Mouse (Mus musculus): Measurements from ENCODE around the gene Zfp553. TPM values are rescaled to one million over a fixed set of nuclear protein-coding genes. Genes with fewer than 3 reads are reported as not detected.

The Zfp553 gene
- total and polyA plus RNA-seq, 2 experiments, result 2.3 to 4.5 TPM

- Histone ChIP-seq H3K27me3 (ENCODE audit: control insufficient read depth, insufficient read depth, low read length) (no peaks in the 10 kb centered on the region), H3K27ac (replicated peaks; ENCODE audit: insufficient read depth, low read depth, low read length) (peak within 1 kb of the TSS; percentile 54), H3K9ac (ENCODE audit: low read depth, low read length) (peak within 1 kb of the TSS; percentile 78), H3K79me2 (ENCODE audit: control insufficient read depth, insufficient read depth, low read length) (peaks cover 11% of the 10 kb centered on the region), H3K4me3 (ENCODE audit: insufficient read depth, low read depth, low read length) (peak within 1 kb of the TSS; percentile 78), H3K4me1 (ENCODE audit: control insufficient read depth, insufficient read depth, low read length) (peaks cover 7% of the 10 kb centered on the region), H3K36me3 (ENCODE audit: control insufficient read depth, insufficient read depth, low read length) (no peaks in the 10 kb centered on the region)
- under 1% methylated on average over 43 of the region's 44 CpGs for WGBS
- DNase-seq (ENCODE audit: extremely low read depth, low read depth, low spot score), result no peak
- no peak for TF ChIP-seq CTCF (IDR thresholded peaks at IDR 0.05; ENCODE audit: low read depth, low read length)
- no peak for TF ChIP-seq POLR2A (IDR thresholded peaks at IDR 0.05; ENCODE audit: extremely low read depth, insufficient read depth, low read length)
Measured at GRCm38 (mm10) chr7:127208295-127208552, 24.6 kb upstream of the Zfp553 start, which contains the start of gene Tbc1d10b. Gene Tbc1d10b (minus strand): TSS chr7:127208468.

GRCm38 (mm10) chr7:127208553-127209438 is 24.1 kb upstream of the Zfp553 start, which contains the start of gene Mylpf:
Gene Mylpf (plus strand): TSS chr7:127208890.
- Histone ChIP-seq H3K36me3 (ENCODE audit: control insufficient read depth, insufficient read depth, low read length) (no peaks in the 10 kb centered on the region), H3K27ac (replicated peaks; ENCODE audit: insufficient read depth, low read depth, low read length) (peak within 1 kb of the TSS; percentile 54), H3K4me1 (ENCODE audit: control insufficient read depth, insufficient read depth, low read length) (peaks cover 7% of the 10 kb centered on the region), H3K4me3 (ENCODE audit: insufficient read depth, low read depth, low read length) (peak within 1 kb of the TSS; percentile 78), H3K79me2 (ENCODE audit: control insufficient read depth, insufficient read depth, low read length) (peaks cover 11% of the 10 kb centered on the region), H3K27me3 (ENCODE audit: control insufficient read depth, insufficient read depth, low read length) (no peaks in the 10 kb centered on the region), H3K9ac (ENCODE audit: low read depth, low read length) (peak within 1 kb of the TSS; percentile 78)
- TF ChIP-seq CTCF (IDR thresholded peaks at IDR 0.05; ENCODE audit: low read depth, low read length), result peak; percentile 82
- TF ChIP-seq POLR2A (IDR thresholded peaks at IDR 0.05; ENCODE audit: extremely low read depth, insufficient read depth, low read length), result peak; percentile 74; the same call in 1 of the 2 replicates
- under 1% methylated on average over 42 of the region's 44 CpGs for WGBS
- peak; percentile 100 for DNase-seq (ENCODE audit: extremely low read depth, low read depth, low spot score)

- H3K4me1 ChIP-seq (ENCODE audit: control insufficient read depth, insufficient read depth, low read length), result peaks cover 7% of the 10 kb centered on the region
- H3K27ac ChIP-seq (replicated peaks; ENCODE audit: insufficient read depth, low read depth, low read length), result no peak overlapping the region
Measured at GRCm38 (mm10) chr7:127209851-127210250, 23.0 kb upstream of the Zfp553 start.

GRCm38 (mm10) chr7:127210266-127210665 is 22.6 kb upstream of the Zfp553 start:
- H3K4me1 ChIP-seq (ENCODE audit: control insufficient read depth, insufficient read depth, low read length), result peaks cover 7% of the 10 kb centered on the region
- H3K9ac ChIP-seq (ENCODE audit: low read depth, low read length), result no peak overlapping the region

More at GRCm38 (mm10) chr7:127209851-127210250, 23.0 kb upstream of the Zfp553 start:
- 85% methylated on average over 5 of the region's 5 CpGs for WGBS
- Histone ChIP-seq H3K79me2 (ENCODE audit: control insufficient read depth, insufficient read depth, low read length) (peaks cover 11% of the 10 kb centered on the region), H3K9ac (ENCODE audit: low read depth, low read length) (no peak overlapping the region), H3K27me3 (ENCODE audit: control insufficient read depth, insufficient read depth, low read length) (no peaks in the 10 kb centered on the region), H3K36me3 (ENCODE audit: control insufficient read depth, insufficient read depth, low read length) (no peaks in the 10 kb centered on the region), H3K4me3 (ENCODE audit: insufficient read depth, low read depth, low read length) (no peak overlapping the region)
- TF ChIP-seq CTCF (IDR thresholded peaks at IDR 0.05; ENCODE audit: low read depth, low read length) (no peak), POLR2A (IDR thresholded peaks at IDR 0.05; ENCODE audit: extremely low read depth, insufficient read depth, low read length) (no peak)
- no peak for DNase-seq (ENCODE audit: extremely low read depth, low read depth, low spot score)

GRCm38 (mm10) chr7:127211014-127211745 is 21.7 kb upstream of the Zfp553 start:
- 92% methylated on average over 5 of the region's 5 CpGs for WGBS
- Histone ChIP-seq H3K4me3 (ENCODE audit: insufficient read depth, low read depth, low read length) (no peak overlapping the region), H3K36me3 (ENCODE audit: control insufficient read depth, insufficient read depth, low read length) (no peaks in the 10 kb centered on the region), H3K4me1 (ENCODE audit: control insufficient read depth, insufficient read depth, low read length) (peaks cover 7% of the 10 kb centered on the region), H3K9ac (ENCODE audit: low read depth, low read length) (no peak overlapping the region), H3K27me3 (ENCODE audit: control insufficient read depth, insufficient read depth, low read length) (no peaks in the 10 kb centered on the region), H3K79me2 (ENCODE audit: control insufficient read depth, insufficient read depth, low read length) (peaks cover 11% of the 10 kb centered on the region), H3K27ac (replicated peaks; ENCODE audit: insufficient read depth, low read depth, low read length) (no peak overlapping the region)
- DNase-seq (ENCODE audit: extremely low read depth, low read depth, low spot score), result no peak
- TF ChIP-seq POLR2A (IDR thresholded peaks at IDR 0.05; ENCODE audit: extremely low read depth, insufficient read depth, low read length) (no peak), CTCF (IDR thresholded peaks at IDR 0.05; ENCODE audit: low read depth, low read length) (no peak)

More at GRCm38 (mm10) chr7:127210266-127210665, 22.6 kb upstream of the Zfp553 start:
- no peaks in the 10 kb centered on the region for H3K27me3 ChIP-seq (ENCODE audit: control insufficient read depth, insufficient read depth, low read length)
- TF ChIP-seq POLR2A (IDR thresholded peaks at IDR 0.05; ENCODE audit: extremely low read depth, insufficient read depth, low read length) (no peak), CTCF (IDR thresholded peaks at IDR 0.05; ENCODE audit: low read depth, low read length) (no peak)
- H3K36me3 ChIP-seq (ENCODE audit: control insufficient read depth, insufficient read depth, low read length), result no peaks in the 10 kb centered on the region
- no peak for DNase-seq (ENCODE audit: extremely low read depth, low read depth, low spot score)
- peaks cover 11% of the 10 kb centered on the region for H3K79me2 ChIP-seq (ENCODE audit: control insufficient read depth, insufficient read depth, low read length)
- H3K27ac ChIP-seq (replicated peaks; ENCODE audit: insufficient read depth, low read depth, low read length), result no peak overlapping the region
- H3K4me3 ChIP-seq (ENCODE audit: insufficient read depth, low read depth, low read length), result no peak overlapping the region
- 93% methylated on average over 4 of the region's 4 CpGs for WGBS

Measured in liver, adult 2 months (tissue).